Mouse (Mus musculus) hindbrain, embryonic 16.5 days (tissue): ENCODE results near the gene Trpm2. TPM values are rescaled to one million over a fixed set of nuclear protein-coding genes. Genes with fewer than 3 reads are reported as not detected.

Source experiments
- ATAC-seq: fragments of 200-750 bp; cut with Nextera tagmentation; 2 replicates; pipeline ENCODE4 v1.8.0; 2017; ENCODE audit warnings: moderate TSS enrichment, moderate library complexity
- H3K27ac ChIP-seq: fragments of 300-500 bp; sonication (generic); 2 replicates; pipeline ENCODE4 v1.5.1; 2014; ENCODE audit warnings: low read depth, mild to moderate bottlenecking, control low read depth, low read length, moderate library complexity
- H3K27me3 ChIP-seq: fragments of 300-500 bp; sonication (generic); replicated peaks from 2 replicates; pipeline ENCODE4 v1.6.1; 2014; ENCODE audit warnings: low read length; ENCODE audit not compliant: control insufficient read depth, insufficient read depth
- H3K36me3 ChIP-seq: fragments of 300-500 bp; sonication (generic); 2 replicates; pipeline ENCODE4 v1.6.1; 2014; ENCODE audit warnings: mild to moderate bottlenecking, low read length, moderate library complexity, mixed read lengths; ENCODE audit not compliant: control insufficient read depth, insufficient read depth
- H3K4me1 ChIP-seq: fragments of 300-500 bp; sonication (generic); 2 replicates; pipeline ENCODE4 v1.6.1; 2014; ENCODE audit warnings: low read depth, low read length; ENCODE audit not compliant: control insufficient read depth, insufficient read depth
- H3K4me2 ChIP-seq: fragments of 300-500 bp; sonication (generic); 2 replicates; pipeline ENCODE4 v1.6.1; 2014; ENCODE audit warnings: mild to moderate bottlenecking, low read length, control low read depth, moderate library complexity
- H3K4me3 ChIP-seq: fragments of 300-500 bp; sonication (generic); 2 replicates; pipeline ENCODE4 v1.5.1; 2014; ENCODE audit warnings: mild to moderate bottlenecking, low read length, control low read depth, moderate library complexity
- H3K9ac ChIP-seq: fragments of 300-500 bp; sonication (generic); 2 replicates; pipeline ENCODE4 v1.6.1; 2014; ENCODE audit warnings: low read depth, mild to moderate bottlenecking, control low read depth, low read length, moderate library complexity
- H3K9me3 ChIP-seq: fragments of 300-500 bp; sonication (generic); 2 replicates; pipeline ENCODE4 v1.6.1; 2014; ENCODE audit warnings: mild to moderate bottlenecking, low read length, moderate library complexity; ENCODE audit not compliant: control insufficient read depth
- WGBS: fragments of 180-500 bp; shearing (Covaris S2); extraction: QIAGEN DNeasy Blood & Tissue Kit; methylation state at CpG from one replicate; pipeline ENCODE4 v1.1.7; 2014; 5-methylcytosine and 5-hydroxymethylcytosine counted together
- polyA plus RNA-seq: library from polyadenylated mRNA; unstranded; fragments of >200 nt; fragmentation: Nextera tagmentation; extraction: Ambion mirVana; gene quantifications from 2 replicates; pipeline ENCODE4 v1.2.1, GENCODE M21; 2015

Trpm2 gene
- polyA plus RNA-seq, 1 experiment from 2014 or later: 7.8 TPM

DNA sequence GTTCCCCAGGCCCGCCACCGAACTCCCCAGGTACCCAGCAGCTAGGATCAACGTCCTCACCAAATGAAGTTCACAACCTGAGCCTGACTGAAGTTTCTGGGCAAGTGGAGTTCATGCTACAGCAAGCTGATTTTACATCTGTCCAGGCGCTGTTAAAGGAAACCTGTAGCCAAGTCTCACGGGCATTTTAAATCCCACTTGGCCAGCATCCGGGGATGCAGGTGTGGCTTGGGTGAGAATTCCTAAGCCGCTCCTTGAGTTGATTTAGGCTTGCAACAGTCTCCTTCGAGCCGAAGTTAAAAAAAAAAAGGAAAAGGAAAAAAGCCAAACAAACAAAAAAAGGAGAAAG is 39.6 kb upstream of the Trpm2 start, which contains the start of gene Pfkl:
Gene Pfkl (minus strand): TSS at position 139 of the 349 bp plus-strand sequence.
- Histone ChIP-seq H3K4me1 (peaks cover 35% of the 10 kb centered on the region), H3K36me3 (0 out of 2 replicates have a peak, but pooled peaks cover 2% of the 10 kb centered on the region), H3K27me3 (no peaks in the 10 kb centered on the region), H3K9ac (peak within 1 kb of the TSS; percentile 78), H3K9me3 (no peaks in the 10 kb centered on the region), H3K4me3 (peak within 1 kb of the TSS; percentile 54), H3K27ac (peak within 1 kb of the TSS; percentile 89), H3K4me2 (peak within 1 kb of the TSS; percentile 93)
- under 1% methylated on average over 9 of the region's 9 CpGs for WGBS
- ATAC-seq: no peak

DNA sequence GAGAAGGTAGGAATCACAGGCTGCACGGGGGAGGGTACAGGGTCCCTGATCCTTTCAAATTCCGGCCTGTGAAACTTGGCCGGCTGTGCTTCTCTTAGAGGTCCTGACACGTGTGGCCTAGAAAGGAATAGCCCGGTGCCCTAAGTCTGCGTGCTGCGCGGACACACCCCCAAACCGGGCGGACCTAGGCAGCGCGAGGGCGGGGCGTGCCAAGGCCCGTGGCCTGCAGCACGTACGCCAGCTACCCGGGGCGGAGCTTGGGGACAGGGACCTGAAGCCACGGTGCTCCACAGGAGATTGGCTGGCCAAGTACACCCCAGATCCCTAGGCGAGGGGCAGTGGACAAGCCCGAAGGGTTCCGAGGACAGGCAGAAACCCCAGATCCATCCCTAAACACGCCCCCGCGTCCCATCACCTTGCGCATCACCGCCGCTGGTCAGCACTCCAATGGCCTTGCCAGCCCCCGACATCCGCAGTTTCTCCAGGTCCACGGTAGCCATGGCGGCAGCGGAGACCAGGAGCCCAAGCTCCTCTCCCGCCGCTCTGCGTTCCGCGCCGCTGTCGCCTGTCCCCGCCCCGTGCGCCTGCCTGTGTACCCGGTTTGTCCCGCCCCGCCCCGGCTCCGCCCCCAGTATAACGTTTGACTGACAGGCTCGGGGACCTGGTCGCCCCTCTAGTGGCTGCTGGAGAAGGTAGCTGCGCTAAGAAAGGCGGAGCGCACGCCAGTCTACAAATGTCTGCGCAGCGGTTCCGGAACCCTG is 39.0 kb upstream of the Trpm2 start:
- H3K27me3 ChIP-seq: no peaks in the 10 kb centered on the region
- H3K27ac ChIP-seq: peak overlapping the region; percentile 89
- peak overlapping the region; percentile 93 for H3K4me2 ChIP-seq
- H3K9me3 ChIP-seq: no peaks in the 10 kb centered on the region
- whole genome bisulfite sequencing: 0% methylated on average over 59 of the region's 59 CpGs
- 0 out of 2 replicates have a peak, but pooled peaks cover 2% of the 10 kb centered on the region for H3K36me3 ChIP-seq
- peak; percentile 96 for ATAC-seq
- H3K9ac ChIP-seq: peak overlapping the region; percentile 78
- H3K4me1 ChIP-seq: peaks cover 35% of the 10 kb centered on the region
- peak overlapping the region; percentile 54 for H3K4me3 ChIP-seq

DNA sequence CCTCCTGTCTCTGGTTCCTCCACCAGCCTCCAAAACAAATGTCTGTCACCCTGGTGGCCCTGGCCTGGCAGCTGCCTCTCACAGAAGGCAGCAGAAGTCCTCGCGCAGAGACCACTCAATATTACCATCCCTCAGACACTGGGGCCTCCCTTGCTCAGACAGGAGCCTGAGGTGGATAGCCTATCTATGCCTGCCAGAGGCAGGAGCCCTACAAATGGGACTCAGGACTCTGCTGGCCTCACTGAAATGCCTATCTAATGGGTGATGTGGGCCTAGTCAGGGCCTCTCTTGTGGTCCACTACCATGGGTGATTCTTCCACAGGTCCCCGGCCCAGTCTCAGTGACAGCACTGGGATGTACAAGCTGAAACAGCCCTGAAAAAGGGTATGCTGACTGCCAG is 37.8 kb upstream of the Trpm2 start:
- peak overlapping the region; percentile 54 for H3K4me3 ChIP-seq
- H3K36me3 ChIP-seq: 0 out of 2 replicates have a peak, but pooled peaks cover 2% of the 10 kb centered on the region
- no peak overlapping the region for H3K27ac ChIP-seq
- H3K9ac ChIP-seq: peak overlapping the region; percentile 78
- peaks cover 35% of the 10 kb centered on the region for H3K4me1 ChIP-seq
- no peak for ATAC-seq
- H3K4me2 ChIP-seq: peak overlapping the region; percentile 93
- H3K27me3 ChIP-seq: no peaks in the 10 kb centered on the region
- no peaks in the 10 kb centered on the region for H3K9me3 ChIP-seq
- WGBS: 72% methylated on average over 3 of the region's 3 CpGs

DNA sequence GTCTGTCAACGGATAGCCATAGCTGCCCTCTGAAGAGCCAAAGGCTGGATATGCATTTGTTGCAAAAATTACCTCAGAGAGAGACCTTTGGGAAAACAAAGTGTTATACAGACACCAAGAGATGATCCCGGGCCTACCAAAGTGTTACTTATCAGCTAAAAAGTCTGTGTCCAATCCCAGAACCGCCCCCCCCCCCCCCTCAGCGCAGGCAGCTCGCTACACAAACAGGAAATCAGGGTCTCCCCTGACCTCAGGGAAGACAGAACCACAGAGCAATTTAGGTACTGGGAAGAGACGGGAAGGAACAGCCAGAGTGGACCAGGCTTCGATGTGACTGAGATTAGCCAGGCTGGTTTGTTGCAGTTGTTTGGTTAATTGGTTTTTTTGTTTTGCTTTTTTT is 36.8 kb upstream of the Trpm2 start:
- peaks cover 35% of the 10 kb centered on the region for H3K4me1 ChIP-seq
- peak overlapping the region; percentile 6; the same call in 1 of the 2 replicates for H3K4me2 ChIP-seq
- H3K27me3 ChIP-seq: no peaks in the 10 kb centered on the region
- H3K4me3 ChIP-seq: no peak overlapping the region
- H3K36me3 ChIP-seq: 0 out of 2 replicates have a peak, but pooled peaks cover 2% of the 10 kb centered on the region
- no peaks in the 10 kb centered on the region for H3K9me3 ChIP-seq
- H3K27ac ChIP-seq: no peak overlapping the region
- 62% methylated on average over 7 of the region's 7 CpGs for WGBS
- ATAC-seq: no peak
- H3K9ac ChIP-seq: no peak overlapping the region

DNA sequence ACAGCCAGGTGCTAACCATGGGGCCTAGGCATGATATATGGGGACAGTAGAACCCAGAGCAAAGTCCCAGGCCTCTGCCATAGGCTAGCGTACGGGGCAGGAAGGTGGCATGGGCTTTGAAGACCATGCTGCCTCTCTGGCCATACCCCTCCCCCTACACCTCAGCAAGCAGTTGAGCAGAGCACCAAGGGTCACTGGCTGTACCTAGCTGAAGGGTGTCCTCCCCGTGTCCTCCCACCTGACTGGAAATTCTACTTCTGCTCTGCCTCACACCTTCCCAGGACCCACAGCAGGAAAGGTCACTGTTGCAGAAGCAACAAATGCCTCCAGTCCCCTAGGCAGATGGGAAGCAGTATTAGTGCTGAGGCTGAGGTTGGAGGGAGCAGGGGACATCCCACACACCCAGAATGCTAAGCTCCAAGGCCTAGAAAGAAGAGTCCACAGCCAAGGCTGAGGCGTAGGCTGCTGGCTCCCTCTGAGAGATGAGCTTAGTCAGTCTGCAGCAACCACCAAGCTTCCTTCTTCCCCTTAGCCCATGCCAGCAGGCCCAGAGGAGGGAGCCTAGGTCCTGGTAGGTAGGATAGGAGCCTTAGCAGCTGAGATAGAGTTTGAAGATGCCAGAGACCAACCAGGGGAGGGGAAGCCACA is 35.6 kb upstream of the Trpm2 start:
- Histone ChIP-seq H3K4me2 (no peak overlapping the region), H3K4me3 (no peak overlapping the region), H3K9ac (no peak overlapping the region; the same call in 1 of the 2 replicates), H3K27ac (no peak overlapping the region), H3K36me3 (peaks cover 12% of the 10 kb centered on the region; the same call in 1 of the 2 replicates), H3K27me3 (no peaks in the 10 kb centered on the region), H3K9me3 (no peaks in the 10 kb centered on the region), H3K4me1 (peaks cover 35% of the 10 kb centered on the region)
- WGBS: 87% methylated on average over 4 of the region's 4 CpGs
- no peak for ATAC-seq

DNA sequence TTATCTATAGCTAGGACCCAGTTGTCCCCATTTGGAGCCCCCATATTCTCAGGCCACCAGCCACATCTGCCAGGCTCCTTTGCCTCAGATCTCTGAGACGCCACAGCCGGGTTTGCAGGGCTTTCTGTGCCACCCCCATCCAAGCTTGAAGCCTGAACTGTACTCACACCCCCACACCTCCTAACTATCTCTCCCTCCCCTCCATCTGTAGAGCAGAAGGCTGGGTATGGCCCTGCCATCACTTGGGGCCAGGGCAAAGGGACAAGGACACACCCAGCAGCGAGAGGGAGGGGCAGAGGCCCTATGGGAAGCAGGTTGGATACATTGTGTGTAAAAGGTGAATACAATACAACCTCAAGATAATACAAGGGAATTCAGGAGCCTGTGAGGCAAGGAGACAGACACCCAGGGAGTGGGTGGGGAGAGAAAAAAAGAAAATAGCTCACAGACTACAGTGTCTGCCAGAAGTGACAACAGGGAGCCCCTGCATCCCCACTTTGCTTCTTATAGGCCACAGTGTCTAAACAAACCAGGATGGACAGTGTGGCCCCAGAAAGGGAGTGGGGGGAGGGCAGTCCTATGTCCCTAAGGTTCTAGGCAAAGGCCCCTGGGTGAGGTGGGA is 34.2 kb upstream of the Trpm2 start:
- peaks cover 25% of the 10 kb centered on the region for H3K36me3 ChIP-seq
- WGBS: 89% methylated on average over 3 of the region's 3 CpGs

DNA sequence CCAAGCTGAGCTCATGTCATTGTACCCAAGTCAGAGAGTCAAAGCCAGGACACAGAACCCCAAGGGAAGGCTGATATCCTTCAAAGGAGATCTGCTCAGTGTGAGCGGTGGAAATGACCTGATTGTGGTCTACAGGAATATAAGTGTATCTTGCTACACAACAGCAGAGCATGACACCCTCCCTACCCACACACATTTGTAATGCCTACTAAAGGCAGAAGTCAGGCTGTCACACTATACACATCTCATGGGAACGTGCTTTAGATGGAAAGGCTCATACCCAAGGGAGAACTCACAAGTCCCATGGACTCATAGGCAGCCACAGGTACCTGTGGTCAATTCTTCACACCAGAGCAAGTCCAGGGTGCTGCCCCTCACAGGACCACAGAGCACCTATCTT is 32.0 kb upstream of the Trpm2 start:
- no peak overlapping the region for H3K9ac ChIP-seq
- 96% methylated on average over 2 of the region's 2 CpGs for WGBS
- H3K27ac ChIP-seq: no peak overlapping the region
- no peaks in the 10 kb centered on the region for H3K9me3 ChIP-seq
- no peak overlapping the region for H3K4me2 ChIP-seq
- no peaks in the 10 kb centered on the region for H3K27me3 ChIP-seq
- no peak for ATAC-seq
- no peak overlapping the region for H3K4me3 ChIP-seq
- peaks cover 35% of the 10 kb centered on the region for H3K36me3 ChIP-seq
- H3K4me1 ChIP-seq: peaks cover 17% of the 10 kb centered on the region

More for the DNA sequence above, 34.2 kb upstream of the Trpm2 start:
- no peak overlapping the region for H3K27ac ChIP-seq
- no peak for ATAC-seq
- peaks cover 32% of the 10 kb centered on the region for H3K4me1 ChIP-seq
- no peaks in the 10 kb centered on the region for H3K27me3 ChIP-seq
- H3K4me2 ChIP-seq: no peak overlapping the region
- H3K4me3 ChIP-seq: no peak overlapping the region
- no peaks in the 10 kb centered on the region for H3K9me3 ChIP-seq
- H3K9ac ChIP-seq: no peak overlapping the region

DNA sequence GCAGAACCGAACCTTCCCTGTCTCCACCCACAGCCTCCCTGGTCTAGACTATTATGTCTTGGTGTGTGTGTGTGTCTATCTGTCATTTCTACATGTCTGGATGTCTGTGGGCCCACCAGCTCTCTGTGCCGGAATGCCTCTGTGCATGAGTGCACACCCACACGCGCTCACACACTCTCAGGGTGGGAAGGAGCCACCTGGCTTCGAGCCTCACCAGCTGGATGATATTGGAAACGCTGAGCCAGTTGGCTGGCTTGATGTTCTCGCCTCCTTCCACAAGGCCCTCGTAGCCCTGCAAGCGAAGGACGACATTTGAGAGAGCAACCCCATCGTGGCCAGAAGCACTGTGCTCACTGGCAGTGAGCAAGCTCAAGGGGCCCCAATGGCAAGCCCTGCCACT is 31.4 kb upstream of the Trpm2 start:
- Histone ChIP-seq H3K9me3 (no peaks in the 10 kb centered on the region), H3K4me3 (no peak overlapping the region), H3K4me2 (no peak overlapping the region), H3K36me3 (peaks cover 35% of the 10 kb centered on the region), H3K9ac (no peak overlapping the region), H3K4me1 (peaks cover 12% of the 10 kb centered on the region), H3K27ac (no peak overlapping the region), H3K27me3 (no peaks in the 10 kb centered on the region)
- ATAC-seq: no peak
- WGBS: 83% methylated on average over 11 of the region's 11 CpGs

DNA sequence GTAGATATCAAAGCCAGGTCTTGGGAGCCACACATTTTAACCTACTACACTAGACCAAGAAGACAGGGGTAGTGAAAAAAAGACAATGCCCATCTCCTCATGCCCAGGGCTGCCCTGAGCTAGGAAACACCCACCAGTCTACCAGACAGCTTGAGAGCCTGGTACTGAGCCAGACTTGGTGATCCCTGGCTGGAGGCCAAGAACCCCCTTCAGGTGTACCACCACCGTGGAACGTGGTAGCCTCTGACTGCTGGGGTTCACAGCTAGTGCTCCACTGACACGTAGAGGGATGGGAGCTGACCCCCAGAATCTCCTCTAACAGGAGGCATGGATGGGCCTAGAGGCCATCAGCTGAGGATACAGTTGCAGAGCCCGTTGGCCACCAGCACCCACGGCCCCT is 29.8 kb upstream of the Trpm2 start:
- ATAC-seq: no peak

More for the DNA sequence above, 29.8 kb upstream of the Trpm2 start:
- no peaks in the 10 kb centered on the region for H3K9me3 ChIP-seq
- no peak overlapping the region for H3K9ac ChIP-seq
- no peak overlapping the region for H3K4me3 ChIP-seq
- H3K4me1 ChIP-seq: no peaks in the 10 kb centered on the region
- 94% methylated on average over 5 of the region's 5 CpGs for WGBS
- H3K27me3 ChIP-seq: no peaks in the 10 kb centered on the region
- no peak overlapping the region for H3K4me2 ChIP-seq
- peaks cover 45% of the 10 kb centered on the region for H3K36me3 ChIP-seq
- no peak overlapping the region for H3K27ac ChIP-seq
